Mouse (Mus musculus): ENCODE measurements around the gene Ccdc34. TPM values are rescaled to one million over a fixed set of nuclear protein-coding genes. Genes with fewer than 3 reads are reported as not detected.

Gene Ccdc34
- polyA plus RNA-seq, 1 experiment from 2014 or later = 29.6 TPM

- WGBS = 48% methylated on average over 2 of the region's 2 CpGs
- Histone ChIP-seq H3K36me3 (ENCODE audit: control insufficient read depth, insufficient read depth, low read length) (no peaks in the 10 kb centered on the region), H3K4me3 (ENCODE audit: low read depth, low read length) (no peak overlapping the region), H3K27ac (ENCODE audit: low read depth, low read length) (peak overlapping the region; percentile 35; the same call in 1 of the 2 replicates), H3K9me3 (ENCODE audit: control insufficient read depth, low read length) (no peaks in the 10 kb centered on the region), H3K4me1 (ENCODE audit: control insufficient read depth, insufficient read depth, low read length) (peaks cover 17% of the 10 kb centered on the region), H3K27me3 (ENCODE audit: control insufficient read depth, insufficient read depth, low read length) (no peaks in the 10 kb centered on the region), H3K4me2 (ENCODE audit: low read depth, low read length) (no peak overlapping the region), H3K9ac (replicated peaks; ENCODE audit: low read depth, low read length) (no peak overlapping the region)
- ATAC-seq (ENCODE audit: low read depth) = no peak
Measured at GRCm38 (mm10) chr2:110177406-110177805, 159.8 kb downstream of the Ccdc34 start.

GRCm38 (mm10) chr2:110177879-110178278 is 160.3 kb downstream of the Ccdc34 start:
- WGBS = 25% methylated on average over 7 of the region's 7 CpGs
- H3K4me1 ChIP-seq (ENCODE audit: control insufficient read depth, insufficient read depth, low read length) = peaks cover 22% of the 10 kb centered on the region
- 0 out of 2 replicates have a peak overlapping the region, but pooled peaks have one; percentile 35 for H3K27ac ChIP-seq (ENCODE audit: low read depth, low read length)
- no peak overlapping the region for H3K9ac ChIP-seq (replicated peaks; ENCODE audit: low read depth, low read length)
- no peak overlapping the region for H3K4me3 ChIP-seq (ENCODE audit: low read depth, low read length)
- no peak overlapping the region for H3K4me2 ChIP-seq (ENCODE audit: low read depth, low read length)
- H3K36me3 ChIP-seq (ENCODE audit: control insufficient read depth, insufficient read depth, low read length) = no peaks in the 10 kb centered on the region
- no peaks in the 10 kb centered on the region for H3K27me3 ChIP-seq (ENCODE audit: control insufficient read depth, insufficient read depth, low read length)
- ATAC-seq (ENCODE audit: low read depth) = peak; percentile 18; the same call in 1 of the 2 replicates
- no peaks in the 10 kb centered on the region for H3K9me3 ChIP-seq (ENCODE audit: control insufficient read depth, low read length)

GRCm38 (mm10) chr2:110179669-110180315 is 162.2 kb downstream of the Ccdc34 start:
- WGBS = 11% methylated on average over 10 of the region's 10 CpGs
- Histone ChIP-seq H3K4me3 (ENCODE audit: low read depth, low read length) (no peak overlapping the region), H3K27ac (ENCODE audit: low read depth, low read length) (peak overlapping the region; percentile 36)

GRCm38 (mm10) chr2:110180316-110180670 is 162.7 kb downstream of the Ccdc34 start:
- Histone ChIP-seq H3K9me3 (ENCODE audit: control insufficient read depth, low read length) (no peaks in the 10 kb centered on the region), H3K27ac (ENCODE audit: low read depth, low read length) (peak overlapping the region; percentile 36), H3K9ac (replicated peaks; ENCODE audit: low read depth, low read length) (no peak overlapping the region; the same call in 1 of the 2 replicates), H3K4me3 (ENCODE audit: low read depth, low read length) (no peak overlapping the region), H3K4me2 (ENCODE audit: low read depth, low read length) (no peak overlapping the region), H3K36me3 (ENCODE audit: control insufficient read depth, insufficient read depth, low read length) (no peaks in the 10 kb centered on the region), H3K4me1 (ENCODE audit: control insufficient read depth, insufficient read depth, low read length) (peaks cover 22% of the 10 kb centered on the region), H3K27me3 (ENCODE audit: control insufficient read depth, insufficient read depth, low read length) (no peaks in the 10 kb centered on the region)
- WGBS = 45% methylated on average over 7 of the region's 7 CpGs
- ATAC-seq (ENCODE audit: low read depth) = 0 out of 2 replicates have a peak, but pooled peaks have one; percentile 3

More at GRCm38 (mm10) chr2:110179669-110180315, 162.2 kb downstream of the Ccdc34 start:
- peak; percentile 71 for ATAC-seq (ENCODE audit: low read depth)
- Histone ChIP-seq H3K9me3 (ENCODE audit: control insufficient read depth, low read length) (no peaks in the 10 kb centered on the region), H3K4me2 (ENCODE audit: low read depth, low read length) (no peak overlapping the region), H3K27me3 (ENCODE audit: control insufficient read depth, insufficient read depth, low read length) (no peaks in the 10 kb centered on the region), H3K36me3 (ENCODE audit: control insufficient read depth, insufficient read depth, low read length) (no peaks in the 10 kb centered on the region), H3K9ac (replicated peaks; ENCODE audit: low read depth, low read length) (no peak overlapping the region; the same call in 1 of the 2 replicates), H3K4me1 (ENCODE audit: control insufficient read depth, insufficient read depth, low read length) (peaks cover 22% of the 10 kb centered on the region)

- Histone ChIP-seq H3K36me3 (ENCODE audit: control insufficient read depth, insufficient read depth, low read length) (no peaks in the 10 kb centered on the region), H3K9ac (replicated peaks; ENCODE audit: low read depth, low read length) (no peak overlapping the region), H3K4me1 (ENCODE audit: control insufficient read depth, insufficient read depth, low read length) (peaks cover 22% of the 10 kb centered on the region), H3K9me3 (ENCODE audit: control insufficient read depth, low read length) (no peaks in the 10 kb centered on the region), H3K4me3 (ENCODE audit: low read depth, low read length) (no peak overlapping the region), H3K4me2 (ENCODE audit: low read depth, low read length) (no peak overlapping the region), H3K27me3 (ENCODE audit: control insufficient read depth, insufficient read depth, low read length) (no peaks in the 10 kb centered on the region), H3K27ac (ENCODE audit: low read depth, low read length) (no peak overlapping the region)
- ATAC-seq (ENCODE audit: low read depth) = no peak
- 62% methylated on average over 6 of the region's 6 CpGs for WGBS
Measured at GRCm38 (mm10) chr2:110181666-110182065, 164.0 kb downstream of the Ccdc34 start.

GRCm38 (mm10) chr2:110182248-110182647 is 164.6 kb downstream of the Ccdc34 start:
- ATAC-seq (ENCODE audit: low read depth) = no peak
- H3K36me3 ChIP-seq (ENCODE audit: control insufficient read depth, insufficient read depth, low read length) = no peaks in the 10 kb centered on the region
- WGBS = 67% methylated on average over 6 of the region's 6 CpGs

GRCm38 (mm10) chr2:110182795-110183486 is 165.3 kb downstream of the Ccdc34 start:
- H3K36me3 ChIP-seq (ENCODE audit: control insufficient read depth, insufficient read depth, low read length) = no peaks in the 10 kb centered on the region
- H3K9me3 ChIP-seq (ENCODE audit: control insufficient read depth, low read length) = no peaks in the 10 kb centered on the region
- no peak overlapping the region for H3K27ac ChIP-seq (ENCODE audit: low read depth, low read length)
- no peak overlapping the region for H3K9ac ChIP-seq (replicated peaks; ENCODE audit: low read depth, low read length)
- ATAC-seq (ENCODE audit: low read depth) = no peak
- H3K27me3 ChIP-seq (ENCODE audit: control insufficient read depth, insufficient read depth, low read length) = no peaks in the 10 kb centered on the region
- 82% methylated on average over 4 of the region's 4 CpGs for WGBS
- H3K4me2 ChIP-seq (ENCODE audit: low read depth, low read length) = no peak overlapping the region
- H3K4me3 ChIP-seq (ENCODE audit: low read depth, low read length) = no peak overlapping the region
- H3K4me1 ChIP-seq (ENCODE audit: control insufficient read depth, insufficient read depth, low read length) = peaks cover 16% of the 10 kb centered on the region

More at GRCm38 (mm10) chr2:110182248-110182647, 164.6 kb downstream of the Ccdc34 start:
- no peak overlapping the region for H3K4me3 ChIP-seq (ENCODE audit: low read depth, low read length)
- no peaks in the 10 kb centered on the region for H3K27me3 ChIP-seq (ENCODE audit: control insufficient read depth, insufficient read depth, low read length)
- H3K9me3 ChIP-seq (ENCODE audit: control insufficient read depth, low read length) = no peaks in the 10 kb centered on the region
- no peak overlapping the region for H3K4me2 ChIP-seq (ENCODE audit: low read depth, low read length)
- no peak overlapping the region for H3K9ac ChIP-seq (replicated peaks; ENCODE audit: low read depth, low read length)
- no peak overlapping the region for H3K27ac ChIP-seq (ENCODE audit: low read depth, low read length)
- H3K4me1 ChIP-seq (ENCODE audit: control insufficient read depth, insufficient read depth, low read length) = peaks cover 17% of the 10 kb centered on the region

GRCm38 (mm10) chr2:110184071-110184470 is 166.5 kb downstream of the Ccdc34 start:
- Histone ChIP-seq H3K9ac (replicated peaks; ENCODE audit: low read depth, low read length) (no peak overlapping the region), H3K4me1 (ENCODE audit: control insufficient read depth, insufficient read depth, low read length) (peaks cover 16% of the 10 kb centered on the region), H3K27me3 (ENCODE audit: control insufficient read depth, insufficient read depth, low read length) (no peaks in the 10 kb centered on the region), H3K27ac (ENCODE audit: low read depth, low read length) (no peak overlapping the region), H3K9me3 (ENCODE audit: control insufficient read depth, low read length) (no peaks in the 10 kb centered on the region), H3K4me3 (ENCODE audit: low read depth, low read length) (no peak overlapping the region), H3K4me2 (ENCODE audit: low read depth, low read length) (no peak overlapping the region), H3K36me3 (ENCODE audit: control insufficient read depth, insufficient read depth, low read length) (no peaks in the 10 kb centered on the region)
- ATAC-seq (ENCODE audit: low read depth) = no peak
- 86% methylated on average over 1 of the region's 1 CpGs for WGBS

- 59% methylated on average over 6 of the region's 6 CpGs for WGBS
- Histone ChIP-seq H3K4me3 (ENCODE audit: low read depth, low read length) (no peak overlapping the region), H3K9ac (replicated peaks; ENCODE audit: low read depth, low read length) (no peak overlapping the region), H3K27ac (ENCODE audit: low read depth, low read length) (no peak overlapping the region), H3K4me2 (ENCODE audit: low read depth, low read length) (no peak overlapping the region), H3K27me3 (ENCODE audit: control insufficient read depth, insufficient read depth, low read length) (no peaks in the 10 kb centered on the region), H3K36me3 (ENCODE audit: control insufficient read depth, insufficient read depth, low read length) (no peaks in the 10 kb centered on the region), H3K4me1 (ENCODE audit: control insufficient read depth, insufficient read depth, low read length) (peaks cover 5% of the 10 kb centered on the region; the same call in 1 of the 2 replicates), H3K9me3 (ENCODE audit: control insufficient read depth, low read length) (no peaks in the 10 kb centered on the region)
- no peak for ATAC-seq (ENCODE audit: low read depth)
Measured at GRCm38 (mm10) chr2:110186427-110186980, 168.9 kb downstream of the Ccdc34 start.

Measured in neural tube, embryonic 14.5 days (tissue).